Mouse (Mus musculus) lung, postnatal 25 days (tissue): Measurements from ENCODE around the gene Icam1.

Experiments
- DNase-seq: peaks from one replicate; pipeline ENCODE4 v3.0.0; 2022; ENCODE audit warnings: low spot score

The Icam1 gene

DNA sequence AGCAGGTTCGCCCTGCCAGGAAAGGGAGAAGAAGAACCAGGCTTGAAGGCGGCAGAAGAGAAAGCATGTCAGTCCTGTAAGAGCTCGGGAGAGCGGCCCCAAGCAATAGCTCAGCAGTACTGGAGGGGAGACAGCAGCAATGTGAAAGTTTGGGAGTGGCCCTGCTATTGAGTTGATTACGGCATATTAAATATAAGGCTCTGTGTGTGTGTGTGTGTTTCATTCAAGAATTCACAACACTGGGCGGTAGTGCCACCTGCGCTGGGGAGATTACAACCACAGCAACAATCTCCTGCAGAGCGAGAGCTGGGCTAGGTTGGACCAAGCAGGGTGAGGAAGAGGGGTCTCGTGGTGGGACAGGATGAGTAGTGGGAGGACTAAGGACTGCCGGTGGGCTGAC lies 35.8 kb downstream of the Icam1 start:
- DNase-seq = no peak

DNA sequence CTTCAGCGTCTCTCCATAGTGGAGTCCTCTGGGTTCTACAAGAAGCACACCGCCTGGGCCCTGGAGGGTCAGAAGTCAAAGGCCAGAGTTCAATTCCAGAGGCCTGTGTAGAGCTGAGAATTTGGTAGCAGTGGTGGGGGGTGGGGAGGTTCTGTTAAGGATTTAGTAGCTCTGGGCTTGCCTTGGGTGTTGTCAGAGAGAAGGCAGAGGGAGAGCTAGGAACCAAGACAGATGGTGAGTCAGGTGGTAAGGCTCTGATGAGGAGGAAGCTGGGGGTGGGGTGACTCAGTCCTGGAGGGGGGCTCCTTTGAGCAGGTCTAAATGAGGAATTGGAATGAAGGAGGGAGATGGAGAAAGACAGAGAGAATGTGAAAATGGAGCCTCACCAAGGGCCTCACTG lies 47.1 kb downstream of the Icam1 start:
- DNase-seq = no peak

DNA sequence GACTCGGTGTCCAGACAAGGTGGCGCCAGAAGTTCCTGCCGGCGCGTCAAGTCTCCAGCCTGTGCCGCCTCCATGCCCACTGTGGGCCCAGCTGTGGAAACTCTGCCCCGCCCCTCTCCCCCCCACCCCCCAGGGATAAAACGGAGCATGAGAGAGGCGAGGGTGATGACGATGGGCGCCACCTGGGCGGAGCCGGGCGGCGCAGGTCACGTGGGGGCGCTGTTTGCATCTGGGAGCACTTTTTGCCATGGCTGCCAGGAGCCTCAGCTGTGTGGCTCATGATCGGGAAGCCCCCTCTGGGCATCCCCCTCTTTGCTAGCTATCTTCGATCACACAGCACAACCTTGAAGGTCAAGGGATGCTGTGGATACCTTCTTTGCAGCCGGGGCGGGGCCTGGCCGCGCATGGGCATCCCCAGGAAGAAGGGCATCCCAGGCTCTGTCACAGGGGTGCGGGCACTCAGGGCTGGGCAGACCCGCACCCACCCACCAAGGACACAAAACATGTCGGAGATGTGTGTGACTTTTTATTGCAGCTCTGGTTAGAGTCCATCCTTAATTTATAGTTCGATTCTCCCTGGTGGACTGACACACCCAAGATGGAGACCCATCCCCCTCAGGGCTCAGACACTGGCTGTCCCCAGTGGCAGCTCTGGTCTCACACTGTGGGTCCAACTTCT lies 51.4 kb downstream of the Icam1 start, which contains the start of gene Zglp1:
Zglp1 (minus strand) TSS at position 88 of the 679 bp plus-strand sequence.
- no peak for DNase-seq

DNA sequence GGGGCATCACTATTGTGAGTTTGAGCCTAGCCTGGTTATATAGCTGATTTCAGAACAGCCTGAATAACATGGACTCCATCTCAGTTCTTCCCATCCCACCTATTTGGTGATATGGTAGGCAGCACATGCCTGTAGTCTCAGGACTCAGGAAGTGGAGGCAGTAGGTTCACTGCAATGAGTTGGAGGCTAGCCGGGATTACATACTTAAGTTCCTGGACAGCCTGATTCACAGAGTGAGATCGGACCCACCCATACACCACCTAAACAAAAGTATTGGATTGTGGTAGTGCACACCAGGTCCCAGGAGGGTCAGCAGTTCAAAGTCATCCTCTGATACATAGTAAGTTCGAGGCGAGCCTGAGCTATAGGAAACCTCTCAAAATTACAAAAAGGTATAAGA lies 56.9 kb downstream of the Icam1 start:
- no peak for DNase-seq

DNA sequence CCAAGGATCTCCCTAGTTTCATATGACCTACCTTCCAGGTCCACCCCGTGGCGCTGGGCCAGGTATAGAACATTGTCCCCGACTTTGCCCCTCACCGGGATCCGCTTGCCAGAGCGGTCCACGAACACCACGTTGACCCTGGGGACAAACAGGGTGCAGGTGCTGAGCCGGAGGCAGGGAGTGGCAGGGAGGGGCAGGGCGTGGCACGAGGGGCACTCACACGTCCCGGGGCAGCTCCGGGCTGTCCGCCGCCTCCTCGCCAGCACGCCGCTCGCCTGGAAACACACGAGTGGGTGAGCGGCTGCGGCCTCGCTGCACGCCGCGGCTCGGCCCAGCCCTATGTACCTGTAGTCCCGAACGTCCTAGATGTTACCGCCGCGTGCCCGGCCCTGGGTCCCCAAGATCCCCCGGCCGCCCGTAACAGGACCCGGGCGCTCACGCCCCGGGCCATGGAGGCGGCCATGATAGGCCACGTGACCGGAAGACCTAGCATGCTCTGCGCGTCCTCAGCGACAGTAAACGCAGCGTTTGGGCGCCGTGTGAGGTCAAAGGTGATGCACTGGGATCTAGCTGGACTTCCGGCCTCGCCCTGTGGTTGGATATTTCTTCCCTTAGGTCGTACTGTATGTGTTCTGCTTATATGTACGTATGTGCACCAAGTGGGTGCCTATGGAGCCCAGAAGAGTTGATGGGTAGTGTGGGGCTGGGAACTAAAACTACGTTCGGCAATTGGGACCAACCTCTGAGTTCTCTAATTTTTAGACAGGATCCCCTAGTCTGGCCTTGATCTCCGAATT lies 57.5 kb downstream of the Icam1 start, which contains the start of the genes Gm49373 and Fdx1l:
Gm49373 (minus strand) TSS at position 53 of the 797 bp plus-strand sequence.
Fdx1l (minus strand) TSS at position 571 of the 797 bp plus-strand sequence.
- peak; percentile 92 for DNase-seq

DNA sequence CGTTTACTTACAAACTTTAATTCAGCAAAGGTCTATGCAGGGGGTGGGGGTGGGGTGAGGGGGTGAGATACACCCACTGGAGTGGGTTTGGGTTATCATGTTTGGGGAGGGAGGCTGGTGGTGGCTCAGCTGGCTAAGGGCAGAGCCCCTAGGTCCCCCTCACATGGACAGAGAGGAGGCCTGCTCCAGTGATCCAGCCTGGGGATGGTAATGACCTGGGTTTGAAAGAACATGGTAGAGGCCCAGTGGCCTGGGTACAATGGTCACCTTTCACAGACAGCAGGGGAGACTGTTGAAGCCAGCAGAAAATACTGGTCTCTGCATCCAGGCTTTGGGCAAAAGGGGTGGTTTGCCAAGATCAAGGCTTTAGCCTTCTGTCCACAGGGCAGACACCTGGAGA lies 58.4 kb downstream of the Icam1 start:
- no peak for DNase-seq

DNA sequence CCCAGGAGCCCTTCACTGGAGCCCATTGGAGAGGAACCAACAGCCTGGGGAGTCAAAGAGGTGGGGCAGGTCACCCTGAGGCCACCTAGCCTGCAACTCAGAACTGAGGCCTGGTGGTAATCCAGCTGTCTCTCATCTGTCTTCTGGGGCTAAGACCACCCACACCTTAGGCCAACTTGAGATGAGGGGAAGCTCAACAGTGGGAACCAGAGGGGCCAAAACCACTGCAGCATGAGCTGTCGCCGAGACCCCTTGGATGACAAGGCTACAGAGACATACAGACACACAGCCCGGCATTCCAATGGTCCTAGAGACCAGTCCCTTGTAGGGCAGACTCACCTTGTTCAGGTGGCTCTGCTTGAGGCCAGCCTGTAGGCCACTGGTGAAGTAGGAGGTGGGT lies 59.8 kb downstream of the Icam1 start:
- DNase-seq = no peak
